Mouse (Mus musculus): ENCODE measurements around the gene Sv2b. TPM values are rescaled to one million over a fixed set of nuclear protein-coding genes. Genes with fewer than 3 reads are reported as not detected.

The Sv2b gene
- polyA plus RNA-seq, 1 experiment from 2014 or later: 1.3 TPM

DNA sequence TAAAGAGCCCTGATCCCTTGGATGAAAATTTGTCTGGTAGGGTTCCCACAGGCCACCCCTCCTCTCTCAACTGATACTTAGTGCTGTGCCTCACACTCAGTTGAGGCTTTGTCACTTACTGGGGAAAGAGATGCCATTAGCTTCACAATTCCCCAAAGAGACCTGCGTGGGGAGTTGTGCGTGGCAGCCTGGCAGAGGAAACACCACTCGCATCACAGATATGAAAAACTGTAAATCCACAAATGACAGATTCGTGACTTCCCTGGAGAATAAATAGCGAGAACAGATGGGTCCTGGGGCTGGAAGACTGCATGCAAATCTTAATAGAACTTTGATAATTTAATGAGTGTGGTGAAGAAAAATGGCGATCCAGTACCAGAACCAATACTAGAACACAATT, 21.8 kb downstream of the Sv2b start:
- no peak overlapping the region for H3K9ac ChIP-seq
- no peaks in the 10 kb centered on the region for H3K36me3 ChIP-seq
- H3K27me3 ChIP-seq: no peaks in the 10 kb centered on the region
- H3K4me2 ChIP-seq (replicated peaks): no peak overlapping the region
- ATAC-seq (ENCODE audit: insufficient number of reproducible peaks, insufficient read depth, low FRiP score, low TSS enrichment): no peak
- H3K27ac ChIP-seq: no peak overlapping the region
- no peaks in the 10 kb centered on the region for H3K9me3 ChIP-seq
- H3K4me1 ChIP-seq: no peaks in the 10 kb centered on the region
- H3K4me3 ChIP-seq: no peak overlapping the region
- 87% methylated on average over 6 of the region's 6 CpGs for WGBS

DNA sequence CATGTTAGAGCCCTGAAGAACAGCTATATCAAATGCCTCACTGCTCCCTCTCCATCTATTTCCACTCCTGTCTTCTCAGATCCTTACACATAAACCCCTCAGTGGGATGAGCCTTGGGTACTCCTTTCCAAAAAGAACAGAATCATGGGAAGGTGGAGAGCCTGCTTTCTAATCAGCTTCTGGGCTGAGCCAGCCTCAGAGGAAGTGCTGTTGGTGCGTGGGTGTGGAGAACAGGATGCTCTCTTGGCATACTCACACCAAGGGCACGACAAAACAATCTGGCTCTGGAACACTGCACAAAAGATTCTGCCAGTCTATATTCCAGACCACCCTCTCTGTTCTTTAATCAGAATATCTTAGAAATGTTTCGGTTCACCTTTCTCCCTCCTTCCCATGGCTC, 26.1 kb downstream of the Sv2b start:
- ATAC-seq (ENCODE audit: insufficient number of reproducible peaks, insufficient read depth, low FRiP score, low TSS enrichment): no peak
- WGBS: 73% methylated on average over 3 of the region's 3 CpGs
- Histone ChIP-seq H3K4me1 (no peaks in the 10 kb centered on the region), H3K9me3 (no peaks in the 10 kb centered on the region), H3K4me2 (replicated peaks) (no peak overlapping the region), H3K4me3 (no peak overlapping the region), H3K27me3 (no peaks in the 10 kb centered on the region), H3K36me3 (no peaks in the 10 kb centered on the region), H3K27ac (no peak overlapping the region), H3K9ac (no peak overlapping the region)

DNA sequence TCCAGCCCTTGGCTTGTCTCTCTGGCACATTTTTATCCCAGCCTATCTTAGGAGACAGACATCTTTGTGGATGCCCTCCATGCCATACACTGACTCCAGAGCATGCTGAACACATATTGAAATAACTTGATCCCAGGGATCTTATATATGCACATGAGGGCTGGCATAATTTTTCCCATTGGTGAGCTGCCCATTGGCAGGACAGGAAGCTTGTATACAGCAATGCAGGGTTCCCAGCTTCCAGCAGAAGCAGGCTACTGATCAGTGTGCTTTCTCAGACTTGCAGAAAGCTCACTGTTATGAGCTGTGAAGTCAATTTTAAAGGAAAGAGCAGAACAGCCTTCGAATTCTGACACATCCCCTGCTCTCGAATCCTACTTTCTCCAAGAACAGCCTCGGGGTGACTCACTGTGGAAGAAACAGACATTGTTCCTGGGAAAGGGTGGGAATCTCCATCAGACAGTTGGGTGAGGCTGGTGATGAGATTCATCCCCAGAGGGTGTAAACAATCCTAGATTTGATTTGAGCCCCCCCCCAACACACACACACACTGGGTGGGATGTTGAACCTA, 26.9 kb downstream of the Sv2b start:
- Histone ChIP-seq H3K27me3 (no peaks in the 10 kb centered on the region), H3K27ac (no peak overlapping the region), H3K9ac (no peak overlapping the region), H3K4me1 (no peaks in the 10 kb centered on the region), H3K4me2 (replicated peaks) (no peak overlapping the region), H3K9me3 (no peaks in the 10 kb centered on the region), H3K36me3 (no peaks in the 10 kb centered on the region), H3K4me3 (no peak overlapping the region)
- 53% methylated on average over 3 of the region's 3 CpGs for WGBS
- no peak for ATAC-seq (ENCODE audit: insufficient number of reproducible peaks, insufficient read depth, low FRiP score, low TSS enrichment)

DNA sequence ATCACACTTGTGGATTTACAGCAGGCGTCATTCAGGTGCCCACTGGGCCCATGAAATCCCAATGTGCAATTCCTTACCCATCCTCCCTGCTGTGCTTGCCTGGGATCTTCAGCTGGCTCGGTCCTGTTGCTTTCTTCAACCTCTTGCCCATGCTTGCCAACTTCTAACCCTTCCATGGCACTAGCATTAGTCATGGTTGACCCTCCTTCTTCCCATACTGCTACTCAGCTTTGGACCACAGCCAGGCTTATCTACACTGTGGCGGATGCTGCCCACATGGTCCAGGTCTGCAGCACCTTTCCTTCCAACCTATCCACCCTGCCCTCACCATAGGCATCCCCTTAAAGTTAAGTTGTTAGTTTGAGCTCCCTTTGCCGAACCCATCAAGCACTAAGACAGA, 28.0 kb downstream of the Sv2b start:
- Histone ChIP-seq H3K36me3 (no peaks in the 10 kb centered on the region), H3K4me3 (no peak overlapping the region), H3K27me3 (no peaks in the 10 kb centered on the region), H3K9me3 (no peaks in the 10 kb centered on the region), H3K4me2 (replicated peaks) (no peak overlapping the region), H3K9ac (no peak overlapping the region), H3K27ac (no peak overlapping the region), H3K4me1 (no peaks in the 10 kb centered on the region)
- ATAC-seq (ENCODE audit: insufficient number of reproducible peaks, insufficient read depth, low FRiP score, low TSS enrichment): no peak
- WGBS: 86% methylated on average over 4 of the region's 4 CpGs

DNA sequence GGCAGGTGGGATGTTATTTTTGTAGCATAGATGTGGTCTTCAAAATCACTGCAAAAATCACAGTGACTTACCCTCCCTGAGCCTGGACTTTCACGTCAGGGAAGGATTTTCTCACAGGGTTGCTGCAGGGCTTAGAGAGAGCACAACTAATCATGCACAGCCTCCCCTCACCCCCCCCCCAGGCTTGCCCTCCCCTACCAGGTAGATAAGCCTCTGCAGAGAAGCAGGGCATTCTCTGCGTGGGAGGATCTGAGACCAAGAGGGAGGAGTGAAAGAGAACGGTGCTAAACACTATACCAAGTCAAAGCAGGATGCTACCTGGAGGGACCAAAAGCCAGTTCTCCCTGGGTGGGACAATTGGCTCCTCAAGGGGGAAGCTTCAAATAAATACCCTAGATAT, 31.2 kb downstream of the Sv2b start:
- no peak overlapping the region for H3K4me3 ChIP-seq
- H3K4me1 ChIP-seq: no peaks in the 10 kb centered on the region
- 7% methylated on average over 3 of the region's 3 CpGs for WGBS
- no peaks in the 10 kb centered on the region for H3K27me3 ChIP-seq
- H3K4me2 ChIP-seq (replicated peaks): no peak overlapping the region
- no peak overlapping the region for H3K9ac ChIP-seq
- no peaks in the 10 kb centered on the region for H3K36me3 ChIP-seq
- H3K9me3 ChIP-seq: no peaks in the 10 kb centered on the region
- no peak overlapping the region for H3K27ac ChIP-seq
- no peak for ATAC-seq (ENCODE audit: insufficient number of reproducible peaks, insufficient read depth, low FRiP score, low TSS enrichment)

DNA sequence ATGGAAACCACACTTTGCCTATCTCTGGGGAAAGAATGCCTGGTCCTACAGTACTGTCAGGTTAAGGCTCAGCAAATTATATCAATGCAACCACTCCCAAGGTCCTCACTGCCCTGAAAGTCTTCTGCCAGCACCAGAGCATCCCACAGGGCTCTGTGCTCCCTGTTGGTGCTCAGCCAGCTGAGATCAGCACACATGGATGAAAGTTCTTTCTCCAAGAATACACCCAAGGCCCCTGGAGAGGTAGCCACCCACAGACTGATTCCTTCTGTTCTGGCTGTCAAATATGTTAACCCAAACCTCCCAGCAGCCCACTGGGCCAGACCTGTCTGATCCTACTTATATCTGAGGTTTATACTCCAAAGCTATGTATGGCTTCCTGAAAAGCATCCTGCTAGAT, 32.3 kb downstream of the Sv2b start:
- Histone ChIP-seq H3K36me3 (no peaks in the 10 kb centered on the region), H3K4me3 (no peak overlapping the region), H3K9me3 (no peaks in the 10 kb centered on the region), H3K27me3 (no peaks in the 10 kb centered on the region), H3K9ac (no peak overlapping the region), H3K4me2 (replicated peaks) (no peak overlapping the region), H3K4me1 (no peaks in the 10 kb centered on the region), H3K27ac (no peak overlapping the region)
- no peak for ATAC-seq (ENCODE audit: insufficient number of reproducible peaks, insufficient read depth, low FRiP score, low TSS enrichment)

DNA sequence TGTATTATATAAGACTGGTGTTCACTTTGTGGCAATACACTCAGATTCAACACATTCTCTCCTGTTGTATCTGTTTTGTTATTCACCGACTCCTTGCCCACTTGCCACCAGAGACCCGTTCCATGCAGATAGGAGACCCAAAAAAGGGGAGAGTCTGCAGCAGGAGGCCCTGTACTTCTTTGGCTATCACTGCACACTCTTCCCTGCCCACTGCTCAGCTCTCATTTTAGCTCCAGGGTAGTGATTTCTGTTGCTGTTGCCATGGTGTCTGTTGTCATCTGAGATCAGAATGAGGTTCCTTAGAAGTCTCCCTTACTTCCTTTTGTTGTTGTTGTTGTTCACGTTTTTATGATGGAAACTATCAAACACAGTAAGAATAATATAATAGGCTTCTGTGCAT, 34.5 kb downstream of the Sv2b start:
- H3K36me3 ChIP-seq: no peaks in the 10 kb centered on the region
- H3K4me3 ChIP-seq: no peak overlapping the region
- no peaks in the 10 kb centered on the region for H3K4me1 ChIP-seq
- no peaks in the 10 kb centered on the region for H3K9me3 ChIP-seq
- 69% methylated on average over 3 of the region's 3 CpGs for WGBS
- ATAC-seq (ENCODE audit: insufficient number of reproducible peaks, insufficient read depth, low FRiP score, low TSS enrichment): no peak
- no peaks in the 10 kb centered on the region for H3K27me3 ChIP-seq
- no peak overlapping the region for H3K27ac ChIP-seq
- H3K4me2 ChIP-seq (replicated peaks): no peak overlapping the region
- H3K9ac ChIP-seq: no peak overlapping the region

DNA sequence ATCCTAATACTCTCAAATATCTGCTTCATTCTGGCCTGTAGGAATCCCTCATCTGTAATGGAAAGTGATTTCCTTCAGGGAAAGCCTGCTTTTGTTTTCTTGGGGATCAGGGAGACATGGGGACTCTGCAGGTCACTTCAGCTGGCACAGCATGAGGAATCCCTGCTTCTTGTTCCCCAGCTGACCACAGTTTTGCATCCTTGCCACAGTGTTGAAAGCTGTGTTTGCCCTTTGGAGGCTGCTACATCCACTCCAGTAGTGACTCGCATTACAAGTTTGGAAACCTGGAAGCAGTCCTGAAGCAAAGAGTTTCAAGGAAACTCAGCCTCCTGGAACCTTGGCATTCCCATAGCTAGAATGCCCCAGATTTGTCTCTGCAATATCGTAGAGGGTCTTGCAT, 35.4 kb downstream of the Sv2b start:
- Histone ChIP-seq H3K4me3 (no peak overlapping the region), H3K4me1 (no peaks in the 10 kb centered on the region), H3K4me2 (replicated peaks) (no peak overlapping the region), H3K36me3 (no peaks in the 10 kb centered on the region), H3K27me3 (no peaks in the 10 kb centered on the region), H3K27ac (no peak overlapping the region), H3K9ac (no peak overlapping the region), H3K9me3 (no peaks in the 10 kb centered on the region)
- 59% methylated on average over 2 of the region's 2 CpGs for WGBS
- no peak for ATAC-seq (ENCODE audit: insufficient number of reproducible peaks, insufficient read depth, low FRiP score, low TSS enrichment)

DNA sequence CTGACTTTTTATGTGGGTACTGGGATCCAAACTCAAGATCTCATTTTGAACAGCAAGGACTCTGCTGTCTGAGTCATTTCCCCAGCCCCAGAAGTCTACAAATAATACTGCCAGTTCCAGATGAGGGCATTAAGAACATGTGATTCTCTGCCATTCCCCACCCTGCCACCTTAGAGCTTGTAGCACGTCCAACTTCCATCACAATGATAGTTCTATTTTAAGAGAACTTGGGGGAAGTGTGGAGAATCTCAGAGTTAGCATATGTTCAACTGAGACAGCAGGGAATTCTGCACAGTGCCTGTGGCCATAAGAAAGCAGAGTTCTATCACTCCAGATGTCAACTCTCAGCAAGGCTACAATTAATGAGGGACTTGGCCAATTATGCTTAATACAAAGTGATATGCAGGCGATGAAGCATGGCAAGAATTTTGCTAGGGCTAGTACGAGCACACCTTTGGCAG, 37.1 kb downstream of the Sv2b start:
- Histone ChIP-seq H3K27me3 (no peaks in the 10 kb centered on the region), H3K36me3 (no peaks in the 10 kb centered on the region), H3K9me3 (no peaks in the 10 kb centered on the region), H3K9ac (no peak overlapping the region), H3K4me3 (no peak overlapping the region), H3K4me1 (no peaks in the 10 kb centered on the region), H3K27ac (no peak overlapping the region), H3K4me2 (replicated peaks) (no peak overlapping the region)
- WGBS: 60% methylated on average over 3 of the region's 3 CpGs
- no peak for ATAC-seq (ENCODE audit: insufficient number of reproducible peaks, insufficient read depth, low FRiP score, low TSS enrichment)

DNA sequence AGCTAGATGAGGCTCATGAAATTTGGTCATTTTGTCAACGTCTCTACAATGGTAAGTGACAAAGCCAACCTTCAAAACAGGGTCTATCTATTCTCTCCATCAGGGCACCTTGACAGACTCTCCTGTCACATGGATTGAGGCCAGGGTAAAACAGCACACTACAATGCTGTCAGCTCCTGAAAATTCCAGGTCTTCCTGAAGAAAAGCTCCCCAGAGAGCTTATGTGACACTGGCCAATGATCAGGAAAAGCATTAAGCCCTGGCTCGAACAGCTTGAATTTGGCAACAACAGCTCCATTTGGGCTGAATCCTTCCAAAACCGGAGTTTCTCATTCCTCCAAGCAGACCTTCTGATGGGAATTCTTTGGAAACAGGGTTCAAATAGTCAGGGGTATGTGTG, 37.8 kb downstream of the Sv2b start:
- no peak overlapping the region for H3K27ac ChIP-seq
- WGBS: 82% methylated on average over 3 of the region's 3 CpGs
- H3K27me3 ChIP-seq: no peaks in the 10 kb centered on the region
- no peak overlapping the region for H3K4me3 ChIP-seq
- H3K36me3 ChIP-seq: no peaks in the 10 kb centered on the region
- no peak for ATAC-seq (ENCODE audit: insufficient number of reproducible peaks, insufficient read depth, low FRiP score, low TSS enrichment)
- no peaks in the 10 kb centered on the region for H3K4me1 ChIP-seq
- no peaks in the 10 kb centered on the region for H3K9me3 ChIP-seq
- H3K4me2 ChIP-seq (replicated peaks): no peak overlapping the region
- H3K9ac ChIP-seq: no peak overlapping the region

DNA sequence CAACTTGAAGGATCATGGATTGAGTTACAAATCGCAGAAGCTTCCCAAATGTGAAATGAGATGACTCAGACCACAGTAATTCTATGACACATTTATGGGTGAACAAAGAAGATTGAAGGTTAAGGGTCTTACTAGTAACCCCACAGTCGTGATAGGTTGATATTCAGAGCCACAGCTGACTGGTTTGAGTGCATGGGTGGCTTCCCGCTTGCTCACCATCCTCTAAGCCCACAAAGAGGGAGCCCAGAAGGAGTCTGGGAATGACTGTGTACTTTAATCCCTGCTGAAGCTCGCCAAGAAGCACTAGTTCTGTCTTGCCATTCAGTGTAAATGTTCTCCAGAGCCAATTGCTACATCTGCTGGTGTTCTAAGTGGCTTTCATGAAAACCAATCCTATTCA, 41.8 kb downstream of the Sv2b start:
- Histone ChIP-seq H3K4me1 (no peaks in the 10 kb centered on the region), H3K4me3 (no peak overlapping the region), H3K9ac (no peak overlapping the region), H3K4me2 (replicated peaks) (no peak overlapping the region), H3K27ac (no peak overlapping the region), H3K27me3 (no peaks in the 10 kb centered on the region), H3K9me3 (no peaks in the 10 kb centered on the region), H3K36me3 (no peaks in the 10 kb centered on the region)
- no peak for ATAC-seq (ENCODE audit: insufficient number of reproducible peaks, insufficient read depth, low FRiP score, low TSS enrichment)
- WGBS: 68% methylated on average over 4 of the region's 4 CpGs

DNA sequence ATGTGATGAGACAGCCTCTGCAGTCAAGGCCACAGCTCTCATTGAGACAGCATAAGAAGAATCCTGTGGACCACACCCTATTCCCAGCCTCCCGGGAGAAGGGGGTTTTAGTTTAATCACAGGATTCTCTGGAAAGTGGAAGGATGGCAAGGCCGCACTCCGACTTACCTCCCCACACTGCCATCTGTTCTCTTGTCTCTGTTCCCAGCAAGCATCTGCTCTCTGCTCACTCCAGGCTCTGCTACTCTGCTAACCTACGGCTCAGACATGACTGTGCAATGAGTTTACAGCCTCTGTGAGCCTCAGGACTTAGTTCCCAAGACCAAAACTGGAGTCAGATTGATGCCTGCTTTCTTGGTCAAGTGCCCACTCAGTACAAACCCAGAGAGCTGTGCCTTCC, 43.8 kb downstream of the Sv2b start:
- no peak overlapping the region for H3K4me3 ChIP-seq
- no peak overlapping the region for H3K27ac ChIP-seq
- no peaks in the 10 kb centered on the region for H3K4me1 ChIP-seq
- H3K27me3 ChIP-seq: no peaks in the 10 kb centered on the region
- no peaks in the 10 kb centered on the region for H3K9me3 ChIP-seq
- no peaks in the 10 kb centered on the region for H3K36me3 ChIP-seq
- WGBS: 72% methylated on average over 4 of the region's 4 CpGs
- ATAC-seq (ENCODE audit: insufficient number of reproducible peaks, insufficient read depth, low FRiP score, low TSS enrichment): no peak
- H3K9ac ChIP-seq: no peak overlapping the region
- no peak overlapping the region for H3K4me2 ChIP-seq (replicated peaks)

DNA sequence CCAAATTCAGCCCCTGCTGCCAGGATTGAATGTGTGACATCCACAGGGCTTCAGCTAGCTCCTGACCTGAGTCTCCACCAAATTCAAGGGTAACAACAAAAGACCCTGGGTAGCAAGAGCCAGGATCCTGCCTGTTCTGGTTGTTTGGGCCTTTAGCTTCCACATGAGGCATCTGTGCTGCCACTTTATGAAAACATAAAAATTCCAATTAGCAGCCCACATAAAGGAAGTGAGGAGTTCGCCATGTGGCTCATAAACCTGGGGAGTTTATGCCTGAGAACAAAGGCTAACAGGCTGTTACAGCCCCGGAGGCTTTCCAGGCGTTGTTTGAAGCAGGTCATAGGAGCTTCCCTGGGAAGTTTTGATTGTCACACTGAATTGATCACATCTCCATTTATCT, 49.1 kb downstream of the Sv2b start:
- H3K4me2 ChIP-seq (replicated peaks): no peak overlapping the region
- no peak overlapping the region for H3K9ac ChIP-seq
- no peak overlapping the region for H3K4me3 ChIP-seq
- H3K4me1 ChIP-seq: no peaks in the 10 kb centered on the region
- no peak overlapping the region for H3K27ac ChIP-seq
- no peaks in the 10 kb centered on the region for H3K36me3 ChIP-seq
- H3K27me3 ChIP-seq: no peaks in the 10 kb centered on the region
- 74% methylated on average over 3 of the region's 3 CpGs for WGBS
- no peaks in the 10 kb centered on the region for H3K9me3 ChIP-seq
- no peak for ATAC-seq (ENCODE audit: insufficient number of reproducible peaks, insufficient read depth, low FRiP score, low TSS enrichment)
